Mouse (Mus musculus) Patski (cell line): Measurements from ENCODE around the gene Bahd1. TPM values are rescaled to one million over a fixed set of nuclear protein-coding genes. Genes with fewer than 3 reads are reported as not detected.

Experiments used
- ATAC-seq: fragments of 100-300 bp; one replicate; pipeline ENCODE4 v1.8.0; 2021
- CTCF ChIA-PET: fragments of 350-600 bp; sonication (Branson Sonifier 250); formaldehyde crosslinking; loops from one replicate; lab custom pipeline; 2022; ENCODE audit warnings: inconsistent platforms; lab: Charles Lee
- POLR2A ChIA-PET: fragments of 350-600 bp; sonication (Branson Sonifier 250); formaldehyde crosslinking; loops from one replicate; lab custom pipeline; 2022; ENCODE audit warnings: antibody characterized with exemption, inconsistent platforms; lab: Charles Lee
- DNase-seq: peaks from one replicate; pipeline ENCODE4 v3.0.0-alpha.2; 2011; ENCODE audit warnings: low read depth, low spot score
- H3K27me3 ChIP-seq: fragments of 371-371 bp; one replicate; pipeline ENCODE4 v1.5.1; 2021
- CTCF ChIP-seq: fragments of 100-300 bp; IDR thresholded peaks from one replicate; pipeline ENCODE4 v1.5.1; 2021
- in situ Hi-C: fragments of 300-500 bp; cut with MboI; formaldehyde crosslinking; loops from 3 replicates; pipeline ENCODE4 v1.11.1; 2018; ENCODE audit warnings: low pct_unique_long_range_greater_than_20kb, mixed read lengths
- polyA plus RNA-seq: library from polyadenylated mRNA; unstranded; gene quantifications from one replicate; pipeline ENCODE4 v1.2.3, GENCODE M21; 2021

The Bahd1 gene
- 22.9 TPM for polyA plus RNA-seq

GRCm38 (mm10) chr2:118899981-118900825 lies at the start of gene Bahd1:
Gene Bahd1, plus strand, starts transcription at chr2:118900377.
- in situ Hi-C loops: loop anchor here (25.0 kb wide), 1 partner anchor 413 kb away; the partner anchor contains the start of gene Srp14
- DNase-seq (no peak), ATAC-seq (no peak)
- TF ChIP-seq CTCF: no peak
- ChIA-PET POLR2A (no interaction called here), CTCF (no interaction called here)
- H3K27me3 ChIP-seq: peaks cover 22% of the 10 kb centered on the region

GRCm38 (mm10) chr2:118851756-118852155 lies 48.4 kb upstream of the Bahd1 start:
- ChIA-PET POLR2A (interaction anchor here (0.6 kb wide), 1 partner anchor 13 kb away, joined by 3 read pairs; no protein-coding TSS in a partner anchor), CTCF (interaction anchor here (1.2 kb wide), 1 partner anchor 35 kb away, joined by 4 read pairs; no protein-coding TSS in a partner anchor)
- ATAC-seq (no peak), DNase-seq (no peak)
- TF ChIP-seq CTCF: no peak
- in situ Hi-C loops: no loop called here
- no peaks in the 10 kb centered on the region for H3K27me3 ChIP-seq

GRCm38 (mm10) chr2:118861454-118862339 lies 38.5 kb upstream of the Bahd1 start, which contains the start of gene Ivd:
Gene Ivd, plus strand, starts transcription at chr2:118861954.
- TF ChIP-seq CTCF: no peak
- peak; percentile 92 for ATAC-seq
- in situ Hi-C loops: no loop called here
- peak; percentile 44 for DNase-seq
- H3K27me3 ChIP-seq: no peaks in the 10 kb centered on the region
- ChIA-PET CTCF (interaction anchor here (0.9 kb wide), 1 partner anchor 48 kb away, joined by 3 read pairs; the partner anchor contains the start of gene Knstrn), POLR2A (interaction anchor here (0.6 to 1.2 kb wide), 3 partner anchors 20 to 115 kb away, joined by 3 to 6 read pairs (median 4); no protein-coding TSS in a partner anchor)

- TF ChIP-seq CTCF: no peak
- in situ Hi-C loops: no loop called here
- ATAC-seq (no peak), DNase-seq (no peak)
- ChIA-PET POLR2A (interaction anchor here (0.6 to 1.2 kb wide), 3 partner anchors 21 to 116 kb away, joined by 3 to 6 read pairs (median 4); no protein-coding TSS in a partner anchor), CTCF (interaction anchor here (0.9 kb wide), 1 partner anchor 48 kb away, joined by 3 read pairs; the partner anchor contains the start of gene Knstrn)
- no peaks in the 10 kb centered on the region for H3K27me3 ChIP-seq
These were observed 37.9 kb upstream of the Bahd1 start for GRCm38 (mm10) chr2:118862340-118862675.

GRCm38 (mm10) chr2:118870601-118871000 lies 29.6 kb upstream of the Bahd1 start:
- no peak for DNase-seq
- H3K27me3 ChIP-seq: no peaks in the 10 kb centered on the region
- ATAC-seq: no peak
- ChIA-PET POLR2A (no interaction called here), CTCF (no interaction called here)
- in situ Hi-C loops: no loop called here
- no peak for TF ChIP-seq CTCF

- ChIA-PET POLR2A (no interaction called here), CTCF (no interaction called here)
- in situ Hi-C loops: no loop called here
- ATAC-seq (no peak), DNase-seq (no peak)
- no peak for TF ChIP-seq CTCF
- no peaks in the 10 kb centered on the region for H3K27me3 ChIP-seq
These were observed 29.1 kb upstream of the Bahd1 start for GRCm38 (mm10) chr2:118871032-118871431.

- ATAC-seq: no peak
- no peak for TF ChIP-seq CTCF
- in situ Hi-C loops: no loop called here
These were observed 27.2 kb upstream of the Bahd1 start for GRCm38 (mm10) chr2:118873018-118873417.

GRCm38 (mm10) chr2:118873890-118874430 lies 26.2 kb upstream of the Bahd1 start:
- DNase-seq: no peak
- ATAC-seq: no peak
- in situ Hi-C loops: no loop called here
- ChIA-PET CTCF (no interaction called here), POLR2A (no interaction called here)
- no peaks in the 10 kb centered on the region for H3K27me3 ChIP-seq
- no peak for TF ChIP-seq CTCF

More at GRCm38 (mm10) chr2:118873018-118873417, 27.2 kb upstream of the Bahd1 start:
- CTCF ChIA-PET: no interaction called here
- POLR2A ChIA-PET: no interaction called here
- no peaks in the 10 kb centered on the region for H3K27me3 ChIP-seq
- DNase-seq: no peak

- in situ Hi-C loops: loop anchor here (25.0 kb wide), 1 partner anchor 388 kb away; the partner anchor contains the start of gene Srp14
- POLR2A ChIA-PET: interaction anchor here (0.6 kb wide), 1 partner anchor 109 kb away, joined by 5 read pairs; no protein-coding TSS in a partner anchor
- no peaks in the 10 kb centered on the region for H3K27me3 ChIP-seq
- CTCF ChIA-PET: no interaction called here
- TF ChIP-seq CTCF: no peak
- DNase-seq (no peak), ATAC-seq (no peak)
These were observed 24.9 kb upstream of the Bahd1 start for GRCm38 (mm10) chr2:118875316-118875715.

- DNase-seq (no peak), ATAC-seq (peak; percentile 63)
- TF ChIP-seq CTCF: no peak
- in situ Hi-C loops: loop anchor here (25.0 kb wide), 1 partner anchor 389 kb away; the partner anchor contains the start of gene Srp14
- no peaks in the 10 kb centered on the region for H3K27me3 ChIP-seq
- CTCF ChIA-PET: interaction anchor here (1.0 kb wide), 2 partner anchors 56 to 112 kb away, joined by 3 read pairs; no protein-coding TSS in a partner anchor
- POLR2A ChIA-PET: interaction anchor here (1.0 kb wide), 1 partner anchor 37 kb away, joined by 3 read pairs; no protein-coding TSS in a partner anchor
These were observed 23.7 kb upstream of the Bahd1 start for GRCm38 (mm10) chr2:118876453-118876852.
